Mouse (Mus musculus) thymus, adult 2 months (tissue): ENCODE results near the gene Cavin1.

ENCODE experiments used
- CTCF ChIP-seq: fragments of 200-500 bp; IDR thresholded peaks from 2 replicates; pipeline ENCODE4 v1.5.1; 2012; ENCODE audit warnings: mild to moderate bottlenecking, control low read depth, low read length, moderate library complexity, borderline replicate concordance; ENCODE audit not compliant: control insufficient read depth, poor library complexity, insufficient read depth; ENCODE audit errors: extremely low read depth
- POLR2A ChIP-seq: fragments of 200-500 bp; IDR thresholded peaks from 2 replicates; pipeline ENCODE4 v1.6.1; 2012; ENCODE audit warnings: mild to moderate bottlenecking, low read length, control low read depth, moderate library complexity; ENCODE audit not compliant: control insufficient read depth, poor library complexity, insufficient read depth; ENCODE audit errors: extremely low read depth

GRCm38 (mm10) chr11:100948317-100948716 is 22.4 kb downstream of the Cavin1 start:
- TF ChIP-seq CTCF (no peak), POLR2A (no peak)
